Mouse (Mus musculus) embryonic fibroblast, embryonic 13.5 days (primary cell): ENCODE results near the gene 2610001J05Rik. TPM values are rescaled to one million over a fixed set of nuclear protein-coding genes. Genes with fewer than 3 reads are reported as not detected.

Source experiments
- H3K27ac ChIP-seq: 2 replicates; pipeline ENCODE4 v1.5.1; 2012; ENCODE audit warnings: low read length, control low read depth, inconsistent platforms; ENCODE audit not compliant: insufficient read depth
- H3K4me1 ChIP-seq: 2 replicates; pipeline ENCODE4 v1.6.1; 2011; ENCODE audit warnings: low read length; ENCODE audit not compliant: control insufficient read depth, insufficient read depth
- H3K4me3 ChIP-seq: 2 replicates; pipeline ENCODE4 v1.5.1; 2011; ENCODE audit warnings: mild to moderate bottlenecking, control low read depth, low read length; ENCODE audit not compliant: insufficient read depth
- CTCF ChIP-seq: IDR thresholded peaks from 2 replicates; pipeline ENCODE4 v1.5.1; 2011; ENCODE audit warnings: mild to moderate bottlenecking, control low read depth, low read length, moderate library complexity, borderline replicate concordance; ENCODE audit not compliant: insufficient read depth
- POLR2A ChIP-seq: IDR thresholded peaks from 2 replicates; pipeline ENCODE4 v1.6.1; 2011; ENCODE audit warnings: low read depth, mild to moderate bottlenecking, control low read depth, low read length, moderate library complexity
- polyA plus RNA-seq: library from polyadenylated mRNA; stranded (reverse); fragments of >200 nt; gene quantifications from 2 replicates; pipeline ENCODE4 v1.2.4, GENCODE M21; 2011; ENCODE audit warnings: low read depth; ENCODE audit not compliant: missing spikeins, insufficient read length

The 2610001J05Rik gene
- polyA plus RNA-seq, 1 experiment: 109 TPM

DNA sequence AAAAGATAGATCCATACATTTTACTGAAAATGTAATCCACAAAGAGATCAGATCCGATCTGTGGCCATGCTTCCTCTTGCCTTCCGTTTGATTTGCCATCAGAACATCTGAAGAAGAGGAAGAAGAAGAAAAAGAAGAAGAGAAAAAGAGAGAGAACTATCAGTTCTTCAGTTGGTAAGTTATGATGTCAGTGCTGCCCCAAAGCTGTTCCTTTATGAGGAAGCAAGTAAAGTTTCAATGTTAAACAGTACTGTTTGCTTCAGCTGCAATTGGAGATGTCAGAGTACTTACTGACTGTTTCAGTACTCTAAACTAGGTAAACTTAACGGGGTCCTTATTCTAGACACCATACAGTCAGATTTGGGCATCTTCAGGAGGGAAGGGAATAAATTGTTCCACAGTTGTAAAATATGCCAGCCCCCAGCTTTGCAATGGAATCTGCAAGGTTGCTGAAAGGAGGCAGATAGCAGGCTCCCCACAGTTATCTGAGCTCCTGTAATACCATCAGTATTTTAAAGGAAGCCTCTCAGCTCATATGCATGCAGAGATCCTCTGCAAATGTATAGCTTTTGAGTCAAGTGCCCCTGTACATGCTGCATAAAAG lies 34.2 kb downstream of the 2610001J05Rik start:
- Histone ChIP-seq H3K27ac (no peak overlapping the region), H3K4me1 (peaks cover 2% of the 10 kb centered on the region), H3K4me3 (no peak overlapping the region)
- TF ChIP-seq CTCF (no peak), POLR2A (no peak)

DNA sequence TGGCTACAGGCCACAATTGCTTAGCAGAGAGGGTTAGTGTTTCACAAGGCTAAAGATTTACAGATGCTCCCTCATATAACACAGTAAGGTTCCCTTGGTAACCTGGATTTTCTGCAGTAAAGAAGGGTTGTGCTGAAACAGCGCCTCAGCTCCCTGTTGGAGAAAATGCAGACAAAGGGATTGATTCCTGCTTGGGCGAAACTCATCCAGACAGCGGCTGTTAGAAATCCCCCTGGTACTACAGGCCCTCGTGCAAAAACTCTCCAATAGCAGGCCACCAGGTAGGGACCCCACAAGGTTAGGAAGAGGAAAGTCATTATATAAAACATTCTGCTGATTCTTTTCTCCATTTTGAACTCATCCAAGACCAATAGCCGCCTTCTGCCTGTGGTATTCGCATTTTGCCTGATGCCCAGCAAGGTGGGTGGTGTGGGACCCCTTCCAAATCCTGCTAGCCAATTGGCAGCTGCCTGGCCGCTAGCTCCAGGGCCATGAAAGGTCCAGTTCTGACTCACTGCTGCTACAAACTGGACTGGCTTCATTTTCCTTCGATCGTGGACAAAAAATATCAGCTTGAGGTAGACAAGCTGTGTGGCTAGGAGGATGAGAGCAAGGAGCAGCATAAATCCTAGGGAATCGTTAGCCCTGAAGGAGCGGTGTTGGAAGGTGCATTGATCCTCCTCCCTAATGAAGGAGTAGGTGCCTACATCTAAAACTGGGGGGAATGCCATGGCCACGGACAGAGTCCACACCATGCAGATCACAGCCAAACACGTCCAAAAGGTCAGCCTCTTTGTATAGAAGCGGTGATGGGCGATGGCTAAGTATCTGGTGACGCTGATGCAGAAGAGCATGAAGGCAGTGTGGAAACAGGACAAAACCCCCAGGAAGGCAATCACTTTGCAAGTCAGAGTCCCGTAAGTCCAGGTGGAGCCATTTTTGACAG lies 35.3 kb downstream of the 2610001J05Rik start:
- H3K27ac ChIP-seq: no peak overlapping the region
- no peak overlapping the region for H3K4me3 ChIP-seq
- peaks cover 2% of the 10 kb centered on the region for H3K4me1 ChIP-seq
- TF ChIP-seq POLR2A (no peak), CTCF (no peak)

DNA sequence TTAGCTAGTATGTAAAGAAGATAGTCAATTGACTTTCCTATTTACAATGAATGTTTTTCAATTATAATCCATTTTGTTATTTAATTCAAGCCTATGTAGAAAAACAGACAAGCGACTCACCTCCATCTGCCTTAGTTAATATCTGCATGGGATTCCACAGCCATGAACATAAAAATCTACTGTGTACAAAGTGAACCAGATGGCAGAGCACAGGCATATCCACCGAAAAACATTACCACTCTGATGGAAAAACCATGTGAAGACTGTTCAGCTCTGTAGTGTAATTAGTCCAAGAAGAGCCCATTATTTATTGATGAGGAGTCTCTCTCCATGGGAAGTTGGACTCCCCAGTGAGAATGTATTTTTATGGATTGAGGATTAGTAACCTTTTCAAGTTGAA lies 38.5 kb downstream of the 2610001J05Rik start:
- Histone ChIP-seq H3K4me1 (no peaks in the 10 kb centered on the region), H3K4me3 (no peak overlapping the region), H3K27ac (no peak overlapping the region)
- TF ChIP-seq POLR2A (no peak), CTCF (no peak)

DNA sequence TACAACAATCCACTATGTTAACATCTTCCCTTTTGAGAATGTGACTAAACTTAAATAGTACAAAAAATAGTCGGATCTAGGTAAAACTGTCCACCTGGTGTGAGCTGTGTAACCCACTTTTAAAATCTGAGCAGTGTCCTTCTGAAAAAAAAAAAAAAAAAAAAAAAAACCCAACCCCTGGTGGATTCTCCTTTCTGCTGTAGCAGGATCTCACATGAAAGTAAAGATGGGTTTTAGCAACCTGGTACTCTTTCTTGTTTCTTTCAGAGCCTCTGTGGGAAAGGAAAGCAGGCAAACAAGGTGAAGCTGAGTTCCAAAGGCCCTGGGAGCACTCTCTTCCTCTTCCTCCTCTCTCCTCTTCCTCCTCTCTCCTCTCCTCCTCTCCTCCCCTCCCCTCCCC lies 42.4 kb downstream of the 2610001J05Rik start:
- Histone ChIP-seq H3K4me1 (no peaks in the 10 kb centered on the region), H3K4me3 (no peak overlapping the region), H3K27ac (no peak overlapping the region)
- TF ChIP-seq CTCF (no peak), POLR2A (no peak)

Other genes starting within 250 kb of the 2610001J05Rik start
- gene Bmt2, start 193.6 kb downstream of the 2610001J05Rik start, polyA plus RNA-seq: 19.4 and 21.7 TPM in 2 replicates
- gene Gpr85, start 31.6 kb downstream of the 2610001J05Rik start, polyA plus RNA-seq: 4.5 and 5.6 TPM in 2 replicates